Mouse (Mus musculus): Measurements from ENCODE around the gene Gm6164. TPM values are rescaled to one million over a fixed set of nuclear protein-coding genes. Genes with fewer than 3 reads are reported as not detected.
"Not testable (repeated sequence)": the region's sequence is repeated elsewhere in the genome, so short reads cannot be mapped to it uniquely, and the experiment has no call there.

The Gm6164 gene
- total RNA-seq (2014; rRNA removed) (not detected in 2 replicates), polyA plus RNA-seq (2012; rRNA removed) (not detected in 2 replicates)

DNA sequence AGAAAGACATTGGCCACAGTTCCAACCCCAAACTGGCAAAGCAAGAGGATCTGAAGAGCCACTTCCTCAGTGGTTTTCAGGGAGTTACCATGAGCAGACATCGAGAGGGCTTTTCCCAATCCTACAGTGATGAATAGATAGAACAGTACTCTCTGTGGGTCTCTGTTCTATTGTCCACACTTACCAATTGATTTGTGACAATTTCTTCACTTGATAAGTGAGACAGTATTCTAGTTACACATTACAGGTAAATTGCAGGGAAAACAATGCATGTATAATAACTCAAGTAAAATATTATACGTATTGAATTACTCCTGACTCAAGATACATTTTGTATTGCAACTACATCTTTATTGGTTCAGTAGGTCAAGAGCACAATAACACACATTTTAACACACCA, at the start of gene Gm6164:
TSS of gene Gm6164 (minus strand) at position 101 of the 400 bp plus-strand sequence.
- WGBS: no CpG with 5 or more reads among the region's 2 CpGs
- not testable (repeated sequence) for H3K4me1 ChIP-seq (ENCODE audit: control insufficient read depth, insufficient read depth, low read length); H3K4me3 ChIP-seq (ENCODE audit: insufficient read depth, low read depth, low read length); H3K9ac ChIP-seq (ENCODE audit: low read depth, low read length); DNase-seq (ENCODE audit: extremely low read depth, low read depth, low spot score); H3K79me2 ChIP-seq (ENCODE audit: control insufficient read depth, insufficient read depth, low read length); H3K27me3 ChIP-seq (ENCODE audit: control insufficient read depth, insufficient read depth, low read length); H3K27ac ChIP-seq (replicated peaks; ENCODE audit: insufficient read depth, low read depth, low read length); H3K36me3 ChIP-seq (ENCODE audit: control insufficient read depth, insufficient read depth, low read length)

DNA sequence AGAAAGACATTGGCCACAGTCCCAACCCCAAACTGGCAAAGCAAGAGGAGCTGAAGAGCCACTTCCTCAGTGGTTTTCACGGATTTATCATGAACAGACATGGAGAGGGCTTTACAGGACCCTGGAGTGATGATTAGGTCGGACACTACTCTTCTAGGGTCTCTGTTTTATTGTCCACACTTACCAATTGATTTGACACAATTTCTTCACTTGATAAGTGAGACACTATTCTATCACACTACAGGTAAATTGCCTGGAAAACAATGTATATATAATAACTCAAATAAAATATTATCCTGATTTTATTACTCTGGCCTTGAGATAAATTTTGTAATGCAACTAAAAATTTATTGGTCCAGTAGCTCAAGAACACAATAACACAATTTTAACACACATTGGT, 28.3 kb upstream of the Gm6164 start, which contains the start of gene Gm4498:
TSS of gene Gm4498 (minus strand) at position 101 of the 400 bp plus-strand sequence.
- DNase-seq (ENCODE audit: extremely low read depth, low read depth, low spot score); H3K27me3 ChIP-seq (ENCODE audit: control insufficient read depth, insufficient read depth, low read length); H3K9ac ChIP-seq (ENCODE audit: low read depth, low read length); H3K4me1 ChIP-seq (ENCODE audit: control insufficient read depth, insufficient read depth, low read length); H3K36me3 ChIP-seq (ENCODE audit: control insufficient read depth, insufficient read depth, low read length); H3K4me3 ChIP-seq (ENCODE audit: insufficient read depth, low read depth, low read length); H3K27ac ChIP-seq (replicated peaks; ENCODE audit: insufficient read depth, low read depth, low read length); H3K79me2 ChIP-seq (ENCODE audit: control insufficient read depth, insufficient read depth, low read length): not testable (repeated sequence)
- no CpG with 5 or more reads among the region's 2 CpGs for WGBS

DNA sequence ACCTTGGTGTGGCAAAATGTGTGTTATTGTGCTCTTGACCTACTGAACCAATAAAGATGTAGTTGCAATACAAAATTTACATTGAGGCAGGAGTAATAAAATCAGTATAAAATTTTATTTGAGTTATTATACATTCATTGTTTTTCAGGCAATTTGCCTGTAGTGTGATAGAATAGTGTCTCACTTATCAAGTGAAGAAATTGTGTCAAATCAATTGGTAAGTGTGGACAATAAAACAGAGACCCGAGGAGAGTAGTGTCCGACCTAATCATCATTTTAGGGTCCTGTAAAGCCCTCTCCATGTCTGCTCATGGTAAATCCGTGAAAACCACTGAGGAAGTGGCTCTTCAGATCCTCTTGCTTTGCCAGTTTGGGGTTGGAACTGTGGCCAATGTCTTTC, 12.0 kb downstream of the Gm6164 start, which contains the start of gene Vmn1r95:
TSS of gene Vmn1r95 (plus strand) at position 301 of the 400 bp plus-strand sequence.
- not testable (repeated sequence) for H3K36me3 ChIP-seq (ENCODE audit: control insufficient read depth, insufficient read depth, low read length); H3K27me3 ChIP-seq (ENCODE audit: control insufficient read depth, insufficient read depth, low read length); H3K4me1 ChIP-seq (ENCODE audit: control insufficient read depth, insufficient read depth, low read length); H3K79me2 ChIP-seq (ENCODE audit: control insufficient read depth, insufficient read depth, low read length); H3K9ac ChIP-seq (ENCODE audit: low read depth, low read length); DNase-seq (ENCODE audit: extremely low read depth, low read depth, low spot score); H3K4me3 ChIP-seq (ENCODE audit: insufficient read depth, low read depth, low read length); H3K27ac ChIP-seq (replicated peaks; ENCODE audit: insufficient read depth, low read depth, low read length)
- WGBS: no CpG with 5 or more reads among the region's 3 CpGs

DNA sequence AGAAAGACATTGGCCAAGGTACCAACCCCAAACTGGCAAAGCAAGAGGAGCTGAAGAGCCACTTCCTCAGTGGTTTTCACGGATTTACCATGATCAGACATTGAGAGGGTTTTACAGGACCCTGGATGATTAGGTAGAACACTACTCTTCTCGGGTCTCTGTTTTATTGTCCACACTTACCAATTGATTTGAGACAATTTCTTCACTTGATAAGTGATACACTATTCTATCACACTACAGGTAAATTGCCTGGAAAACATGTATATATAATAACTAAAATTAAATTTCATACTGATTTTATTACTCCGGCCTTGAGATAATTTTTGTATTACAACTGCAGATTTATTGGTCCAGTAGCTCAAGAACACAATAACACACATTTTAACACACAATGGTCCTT, 37.1 kb downstream of the Gm6164 start, which contains the start of gene Vmn1r94:
TSS of gene Vmn1r94 (minus strand) at position 101 of the 400 bp plus-strand sequence.
- not testable (repeated sequence) for H3K36me3 ChIP-seq (ENCODE audit: control insufficient read depth, insufficient read depth, low read length); H3K4me3 ChIP-seq (ENCODE audit: insufficient read depth, low read depth, low read length); H3K79me2 ChIP-seq (ENCODE audit: control insufficient read depth, insufficient read depth, low read length); H3K27me3 ChIP-seq (ENCODE audit: control insufficient read depth, insufficient read depth, low read length); H3K27ac ChIP-seq (replicated peaks; ENCODE audit: insufficient read depth, low read depth, low read length); H3K9ac ChIP-seq (ENCODE audit: low read depth, low read length); DNase-seq (ENCODE audit: extremely low read depth, low read depth, low spot score); H3K4me1 ChIP-seq (ENCODE audit: control insufficient read depth, insufficient read depth, low read length)
- WGBS: no CpG with 5 or more reads among the region's 3 CpGs

Other genes starting within 250 kb of the Gm6164 start
- gene Ceacam20, start 240.2 kb downstream of the Gm6164 start, total RNA-seq (2014; rRNA removed): not detected in 2 replicates
- not detected in 2 replicates for gene Ceacam20, start 240.2 kb downstream of the Gm6164 start, polyA plus RNA-seq (2012; rRNA removed)
- gene Nlrp9b, start 214.1 kb downstream of the Gm6164 start, total RNA-seq (2014; rRNA removed): not detected in 2 replicates
- gene Nlrp9b, start 214.1 kb downstream of the Gm6164 start, polyA plus RNA-seq (2012; rRNA removed): not detected in 2 replicates
- gene Vmn1r91, start 105.9 kb downstream of the Gm6164 start, total RNA-seq (2014; rRNA removed): not detected in 2 replicates
- not detected in 2 replicates for gene Vmn1r91, start 105.9 kb downstream of the Gm6164 start, polyA plus RNA-seq (2012; rRNA removed)
- not detected in 2 replicates for gene Gm16442, start 83.0 kb downstream of the Gm6164 start, total RNA-seq (2014; rRNA removed)
- gene Gm16442, start 83.0 kb downstream of the Gm6164 start, polyA plus RNA-seq (2012; rRNA removed): not detected in 2 replicates
- not detected in 2 replicates for gene Vmn1r93, start 66.5 kb downstream of the Gm6164 start, total RNA-seq (2014; rRNA removed)
- not detected in 2 replicates for gene Vmn1r93, start 66.5 kb downstream of the Gm6164 start, polyA plus RNA-seq (2012; rRNA removed)
- gene Vmn1r94, start 37.2 kb downstream of the Gm6164 start, total RNA-seq (2014; rRNA removed): not detected in 2 replicates
- gene Vmn1r94, start 37.2 kb downstream of the Gm6164 start, polyA plus RNA-seq (2012; rRNA removed): not detected in 2 replicates
- gene Vmn1r95, start 11.9 kb downstream of the Gm6164 start, total RNA-seq (2014; rRNA removed): not detected in 2 replicates
- gene Vmn1r95, start 11.9 kb downstream of the Gm6164 start, polyA plus RNA-seq (2012; rRNA removed): not detected in 2 replicates
- gene Gm4498, start 28.2 kb upstream of the Gm6164 start, total RNA-seq (2014; rRNA removed): not detected in 2 replicates
- gene Gm4498, start 28.2 kb upstream of the Gm6164 start, polyA plus RNA-seq (2012; rRNA removed): not detected in 2 replicates
- gene Gm5890, start 57.2 kb upstream of the Gm6164 start, total RNA-seq (2014; rRNA removed): not detected in 2 replicates
- gene Gm5890, start 57.2 kb upstream of the Gm6164 start, polyA plus RNA-seq (2012; rRNA removed): not detected in 2 replicates
- gene Gm4133, start 128.5 kb upstream of the Gm6164 start, total RNA-seq (2014; rRNA removed): not detected in 2 replicates
- not detected in 2 replicates for gene Gm4133, start 128.5 kb upstream of the Gm6164 start, polyA plus RNA-seq (2012; rRNA removed)
- gene Gm5728, start 169.8 kb upstream of the Gm6164 start, total RNA-seq (2014; rRNA removed): not detected in 2 replicates
- not detected in 2 replicates for gene Gm5728, start 169.8 kb upstream of the Gm6164 start, polyA plus RNA-seq (2012; rRNA removed)
- not detected in 2 replicates for gene Vmn1r100, start 212.3 kb upstream of the Gm6164 start, total RNA-seq (2014; rRNA removed)
- not detected in 2 replicates for gene Vmn1r100, start 212.3 kb upstream of the Gm6164 start, polyA plus RNA-seq (2012; rRNA removed)
- gene Vmn1r101, start 237.0 kb upstream of the Gm6164 start, total RNA-seq (2014; rRNA removed): not detected in 2 replicates
- not detected in 2 replicates for gene Vmn1r101, start 237.0 kb upstream of the Gm6164 start, polyA plus RNA-seq (2012; rRNA removed)

All from liver, adult 2 months (tissue).